Mouse (Mus musculus) liver, embryonic 13.5 days (tissue): ENCODE results near the gene Rab40b. TPM values are rescaled to one million over a fixed set of nuclear protein-coding genes. Genes with fewer than 3 reads are reported as not detected.

ENCODE experiments used
- ATAC-seq: fragments of 200-750 bp; cut with Nextera tagmentation; 2 replicates; pipeline ENCODE4 v1.8.0; 2017; ENCODE audit warnings: low read depth, mild to moderate bottlenecking, moderate number of reproducible peaks, moderate library complexity
- DNase-seq: peaks from one replicate; pipeline ENCODE4 v3.0.0; 2022
- H3K27ac ChIP-seq: fragments of 300-500 bp; sonication (generic); 2 replicates; pipeline ENCODE4 v1.5.1; 2015; ENCODE audit warnings: moderate library complexity, mild to moderate bottlenecking, inconsistent platforms
- H3K27me3 ChIP-seq: fragments of 300-500 bp; sonication (generic); 2 replicates; pipeline ENCODE4 v1.6.1; 2015; ENCODE audit warnings: mild to moderate bottlenecking, inconsistent platforms
- H3K36me3 ChIP-seq: fragments of 300-500 bp; sonication (generic); 2 replicates; pipeline ENCODE4 v1.6.1; 2015; ENCODE audit warnings: mild to moderate bottlenecking, inconsistent platforms
- H3K4me1 ChIP-seq: fragments of 300-500 bp; sonication (generic); replicated peaks from 2 replicates; pipeline ENCODE4 v1.6.1; 2015; ENCODE audit warnings: inconsistent platforms
- H3K4me2 ChIP-seq: fragments of 300-500 bp; sonication (generic); 2 replicates; pipeline ENCODE4 v1.6.1; 2015; ENCODE audit warnings: inconsistent platforms, mild to moderate bottlenecking, moderate library complexity
- H3K4me3 ChIP-seq: fragments of 300-500 bp; sonication (generic); replicated peaks from 2 replicates; pipeline ENCODE4 v1.5.1; 2015; ENCODE audit warnings: mild to moderate bottlenecking, inconsistent platforms
- H3K9ac ChIP-seq: fragments of 300-500 bp; sonication (generic); 2 replicates; pipeline ENCODE4 v1.6.1; 2015; ENCODE audit warnings: mild to moderate bottlenecking, inconsistent platforms
- H3K9me3 ChIP-seq: fragments of 300-500 bp; sonication (generic); replicated peaks from 2 replicates; pipeline ENCODE4 v1.6.1; 2016; ENCODE audit warnings: inconsistent platforms
- WGBS: fragments of 180-500 bp; shearing (Covaris S2); methylation state at CpG from one replicate; pipeline ENCODE4 v1.1.7; 2015; ENCODE audit not compliant: insufficient replicate concordance; 5-methylcytosine and 5-hydroxymethylcytosine counted together
- polyA plus RNA-seq: library from polyadenylated mRNA; unstranded; fragments of >200 nt; fragmentation: Nextera tagmentation; extraction: Ambion mirVana; gene quantifications from 2 replicates; pipeline ENCODE4 v1.2.1, GENCODE M21; 2015

The Rab40b gene
- 0.82 and 0.88 TPM in 2 replicates for polyA plus RNA-seq

- H3K27me3 ChIP-seq = peaks cover 26% of the 10 kb centered on the region
- H3K4me2 ChIP-seq = peak within 1 kb of the TSS; percentile 98
- DNase-seq (peak; percentile 78), ATAC-seq (peak; percentile 99)
- peak within 1 kb of the TSS; percentile 48 for H3K27ac ChIP-seq
- 1% methylated on average over 61 of the region's 61 CpGs for WGBS
- H3K4me3 ChIP-seq = peak within 1 kb of the TSS; percentile 72
- H3K4me1 ChIP-seq = peaks cover 28% of the 10 kb centered on the region
- H3K36me3 ChIP-seq = no peaks in the 10 kb centered on the region
- no peaks in the 10 kb centered on the region for H3K9me3 ChIP-seq
- H3K9ac ChIP-seq = peak within 1 kb of the TSS; percentile 76
Measured at GRCm38 (mm10) chr11:121387750-121388553, at the start of gene Rab40b. Gene Rab40b, minus strand, starts transcription at chr11:121388251.

GRCm38 (mm10) chr11:121437236-121437635 is 49.2 kb upstream of the Rab40b start:
- Histone ChIP-seq H3K9me3 (no peaks in the 10 kb centered on the region), H3K36me3 (peaks cover 52% of the 10 kb centered on the region), H3K27me3 (peaks cover 12% of the 10 kb centered on the region), H3K27ac (peak overlapping the region; percentile 99), H3K4me2 (peak overlapping the region; percentile 89), H3K4me1 (peaks cover 70% of the 10 kb centered on the region), H3K4me3 (peak overlapping the region; percentile 75), H3K9ac (peak overlapping the region; percentile 90)
- 0 out of 2 replicates have a peak, but pooled peaks have one; percentile 3 for ATAC-seq
- 72% methylated on average over 5 of the region's 5 CpGs for WGBS
- DNase-seq = peak; percentile 41

- peaks cover 79% of the 10 kb centered on the region for H3K4me1 ChIP-seq
- ATAC-seq (peak; percentile 92), DNase-seq (peak; percentile 87)
- H3K27ac ChIP-seq = peak within 1 kb of the TSS; percentile 99
- H3K4me2 ChIP-seq = peak within 1 kb of the TSS; percentile 89
- H3K36me3 ChIP-seq = peaks cover 47% of the 10 kb centered on the region
- H3K27me3 ChIP-seq = no peaks in the 10 kb centered on the region
- H3K4me3 ChIP-seq = peak within 1 kb of the TSS; percentile 75
- 4% methylated on average over 30 of the region's 30 CpGs for WGBS
- no peaks in the 10 kb centered on the region for H3K9me3 ChIP-seq
- peak within 1 kb of the TSS; percentile 90 for H3K9ac ChIP-seq
Measured at GRCm38 (mm10) chr11:121434156-121435155, 46.4 kb upstream of the Rab40b start, which contains the start of gene Fn3k. Gene Fn3k, plus strand, starts transcription at chr11:121434913.

GRCm38 (mm10) chr11:121433397-121433796 is 45.3 kb upstream of the Rab40b start:
- H3K27ac ChIP-seq = peak overlapping the region; percentile 99
- 24% methylated on average over 4 of the region's 4 CpGs for WGBS
- peaks cover 47% of the 10 kb centered on the region for H3K36me3 ChIP-seq
- H3K4me2 ChIP-seq = peak overlapping the region; percentile 89
- H3K9me3 ChIP-seq = no peaks in the 10 kb centered on the region
- peak overlapping the region; percentile 69 for H3K9ac ChIP-seq
- H3K4me1 ChIP-seq = peaks cover 71% of the 10 kb centered on the region
- peak; percentile 82 for DNase-seq
- ATAC-seq = peak; percentile 77
- no peaks in the 10 kb centered on the region for H3K27me3 ChIP-seq
- peak overlapping the region; percentile 75 for H3K4me3 ChIP-seq

GRCm38 (mm10) chr11:121421553-121422173 is 33.6 kb upstream of the Rab40b start:
- Histone ChIP-seq H3K4me3 (peak overlapping the region; percentile 91), H3K4me1 (peaks cover 61% of the 10 kb centered on the region), H3K27me3 (no peaks in the 10 kb centered on the region), H3K9ac (peak overlapping the region; percentile 96), H3K36me3 (peaks cover 30% of the 10 kb centered on the region), H3K9me3 (no peaks in the 10 kb centered on the region), H3K27ac (peak overlapping the region; percentile 90), H3K4me2 (peak overlapping the region; percentile 70)
- under 1% methylated on average over 28 of the region's 28 CpGs for WGBS
- DNase-seq = no peak
- ATAC-seq = peak; percentile 64

GRCm38 (mm10) chr11:121420830-121421552 is 32.9 kb upstream of the Rab40b start, which contains the start of gene Fn3krp:
Gene Fn3krp, plus strand, starts transcription at chr11:121421401.
- Histone ChIP-seq H3K27me3 (no peaks in the 10 kb centered on the region), H3K4me2 (peak within 1 kb of the TSS; percentile 81), H3K9ac (peak within 1 kb of the TSS; percentile 96), H3K36me3 (peaks cover 23% of the 10 kb centered on the region), H3K27ac (peak within 1 kb of the TSS; percentile 95), H3K4me1 (peaks cover 57% of the 10 kb centered on the region), H3K9me3 (no peaks in the 10 kb centered on the region), H3K4me3 (peak within 1 kb of the TSS; percentile 91)
- 2% methylated on average over 28 of the region's 28 CpGs for WGBS
- ATAC-seq (peak; percentile 98), DNase-seq (peak; percentile 98)

GRCm38 (mm10) chr11:121420379-121420778 is 32.3 kb upstream of the Rab40b start:
- DNase-seq (no peak), ATAC-seq (no peak)
- 49% methylated on average over 5 of the region's 5 CpGs for WGBS
- no peaks in the 10 kb centered on the region for H3K27me3 ChIP-seq
- H3K9ac ChIP-seq = peak overlapping the region; percentile 81
- peak overlapping the region; percentile 95 for H3K27ac ChIP-seq
- H3K9me3 ChIP-seq = no peaks in the 10 kb centered on the region
- H3K4me3 ChIP-seq = peak overlapping the region; percentile 91
- H3K4me1 ChIP-seq = peaks cover 51% of the 10 kb centered on the region
- H3K36me3 ChIP-seq = peaks cover 17% of the 10 kb centered on the region
- peak overlapping the region; percentile 81 for H3K4me2 ChIP-seq

- no peak overlapping the region for H3K4me3 ChIP-seq
- peaks cover 36% of the 10 kb centered on the region for H3K4me1 ChIP-seq
- 69% methylated on average over 2 of the region's 2 CpGs for WGBS
- DNase-seq (no peak), ATAC-seq (no peak)
- H3K4me2 ChIP-seq = no peak overlapping the region
- no peaks in the 10 kb centered on the region for H3K9me3 ChIP-seq
- no peak overlapping the region for H3K27ac ChIP-seq
- H3K9ac ChIP-seq = no peak overlapping the region
- peaks cover 7% of the 10 kb centered on the region; the same call in 1 of the 2 replicates for H3K27me3 ChIP-seq
- peaks cover 3% of the 10 kb centered on the region; the same call in 1 of the 2 replicates for H3K36me3 ChIP-seq
Measured at GRCm38 (mm10) chr11:121418932-121419331, 30.9 kb upstream of the Rab40b start.

GRCm38 (mm10) chr11:121417971-121418370 is 29.9 kb upstream of the Rab40b start:
- peaks cover 11% of the 10 kb centered on the region; the same call in 1 of the 2 replicates for H3K27me3 ChIP-seq
- ATAC-seq (no peak), DNase-seq (no peak)
- no peak overlapping the region for H3K4me3 ChIP-seq
- no peaks in the 10 kb centered on the region for H3K36me3 ChIP-seq
- H3K9ac ChIP-seq = no peak overlapping the region
- 71% methylated on average over 5 of the region's 5 CpGs for WGBS
- no peak overlapping the region for H3K27ac ChIP-seq
- peaks cover 28% of the 10 kb centered on the region for H3K4me1 ChIP-seq
- H3K9me3 ChIP-seq = no peaks in the 10 kb centered on the region
- no peak overlapping the region for H3K4me2 ChIP-seq

GRCm38 (mm10) chr11:121415351-121415750 is 27.3 kb upstream of the Rab40b start:
- Histone ChIP-seq H3K36me3 (no peaks in the 10 kb centered on the region), H3K4me1 (peaks cover 13% of the 10 kb centered on the region), H3K4me3 (no peak overlapping the region), H3K9ac (no peak overlapping the region), H3K4me2 (no peak overlapping the region), H3K9me3 (no peaks in the 10 kb centered on the region), H3K27ac (no peak overlapping the region), H3K27me3 (peaks cover 18% of the 10 kb centered on the region)
- DNase-seq (no peak), ATAC-seq (no peak)
- whole genome bisulfite sequencing = 60% methylated on average over 5 of the region's 5 CpGs
